Mouse (Mus musculus): ENCODE results near the gene P2ry14. TPM values are rescaled to one million over a fixed set of nuclear protein-coding genes. Genes with fewer than 3 reads are reported as not detected.
"Not testable (repeated sequence)": the region's sequence is repeated elsewhere in the genome, so short reads cannot be mapped to it uniquely, and the experiment has no call there.

Gene P2ry14
- polyA plus RNA-seq, 1 experiment from 2014 or later = 24.7 TPM

DNA sequence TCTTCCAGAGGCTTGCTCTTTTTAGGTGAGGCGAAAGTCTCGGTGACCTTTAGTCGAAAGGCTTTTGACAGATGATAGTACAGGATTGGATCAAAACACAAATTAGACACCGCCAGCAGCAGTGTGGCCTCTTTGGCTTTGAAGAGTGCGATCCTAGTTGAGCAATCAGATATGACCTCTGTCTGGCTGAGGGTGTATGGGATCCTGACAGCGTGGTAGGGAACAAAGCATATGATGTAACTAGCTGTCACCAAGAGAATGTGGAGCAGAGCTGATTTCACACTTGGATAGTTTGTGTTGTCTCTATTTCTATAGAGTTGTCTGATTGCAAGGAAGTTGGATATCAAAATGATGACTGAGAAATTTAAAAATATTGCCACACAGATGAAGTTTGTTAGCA lies 56.0 kb downstream of the P2ry14 start:
- Histone ChIP-seq H3K9ac (no peak overlapping the region), H3K4me2 (no peak overlapping the region), H3K27me3 (no peaks in the 10 kb centered on the region), H3K9me3 (no peaks in the 10 kb centered on the region), H3K4me1 (no peaks in the 10 kb centered on the region), H3K4me3 (no peak overlapping the region), H3K27ac (no peak overlapping the region), H3K36me3 (no peaks in the 10 kb centered on the region)
- 47% methylated on average over 6 of the region's 6 CpGs for WGBS
- ATAC-seq (ENCODE audit: borderline replicate concordance, extremely low read depth, low FRiP score, low TSS enrichment) = no peak

DNA sequence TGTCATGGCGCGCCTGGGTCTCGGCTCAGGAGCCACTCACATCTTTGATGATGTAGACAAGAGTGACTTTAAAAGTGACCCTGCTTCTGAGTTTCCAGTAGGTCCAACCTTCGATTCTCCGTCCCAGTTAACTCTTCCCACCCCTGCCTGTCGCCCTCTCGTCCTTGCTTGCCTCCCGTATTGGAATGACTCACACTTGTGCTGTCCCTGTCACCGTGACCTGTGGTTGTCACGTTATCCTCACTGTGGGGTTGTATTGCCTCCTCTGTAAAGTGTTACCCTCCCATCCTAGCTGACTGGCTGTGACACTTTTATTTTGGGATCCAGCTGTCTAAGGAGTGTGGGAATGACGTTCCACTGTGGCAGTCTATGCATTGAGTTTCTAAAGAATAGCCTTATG lies 60.7 kb downstream of the P2ry14 start:
- 58% methylated on average over 11 of the region's 11 CpGs for WGBS
- H3K9ac ChIP-seq = no peak overlapping the region
- H3K27me3 ChIP-seq = no peaks in the 10 kb centered on the region
- no peak overlapping the region for H3K4me3 ChIP-seq
- H3K4me1 ChIP-seq = no peaks in the 10 kb centered on the region
- H3K9me3 ChIP-seq = no peaks in the 10 kb centered on the region
- no peak overlapping the region for H3K27ac ChIP-seq
- no peak for ATAC-seq (ENCODE audit: borderline replicate concordance, extremely low read depth, low FRiP score, low TSS enrichment)
- H3K4me2 ChIP-seq = no peak overlapping the region
- H3K36me3 ChIP-seq = no peaks in the 10 kb centered on the region

DNA sequence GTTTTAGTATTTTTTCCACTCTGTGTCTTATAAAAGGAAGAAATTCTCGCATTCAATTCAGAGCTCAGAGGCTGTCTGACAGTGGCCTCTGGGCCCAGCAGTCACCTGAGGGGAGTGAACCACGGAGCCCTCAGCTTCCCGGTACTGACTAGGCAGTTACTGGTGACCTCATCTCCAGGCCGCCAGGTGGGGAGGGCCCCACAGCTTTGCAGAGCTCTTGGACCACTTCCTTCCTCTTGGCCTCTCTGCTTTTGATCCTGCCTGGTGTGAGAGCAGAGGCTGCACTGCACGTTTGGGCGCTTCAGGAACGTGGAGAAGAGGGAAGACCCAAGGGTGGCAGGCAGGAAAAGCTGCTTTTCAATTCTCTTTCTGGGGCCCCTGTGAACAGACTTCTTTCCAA lies 72.5 kb downstream of the P2ry14 start:
- 25% methylated on average over 7 of the region's 7 CpGs for WGBS
- no peaks in the 10 kb centered on the region for H3K27me3 ChIP-seq
- H3K4me2 ChIP-seq = no peak overlapping the region
- H3K4me3 ChIP-seq = no peak overlapping the region
- peak; percentile 64; the same call in 1 of the 2 replicates for ATAC-seq (ENCODE audit: borderline replicate concordance, extremely low read depth, low FRiP score, low TSS enrichment)
- no peak overlapping the region for H3K9ac ChIP-seq
- H3K27ac ChIP-seq = no peak overlapping the region
- H3K9me3 ChIP-seq = no peaks in the 10 kb centered on the region
- peaks cover 11% of the 10 kb centered on the region for H3K4me1 ChIP-seq
- no peaks in the 10 kb centered on the region for H3K36me3 ChIP-seq

DNA sequence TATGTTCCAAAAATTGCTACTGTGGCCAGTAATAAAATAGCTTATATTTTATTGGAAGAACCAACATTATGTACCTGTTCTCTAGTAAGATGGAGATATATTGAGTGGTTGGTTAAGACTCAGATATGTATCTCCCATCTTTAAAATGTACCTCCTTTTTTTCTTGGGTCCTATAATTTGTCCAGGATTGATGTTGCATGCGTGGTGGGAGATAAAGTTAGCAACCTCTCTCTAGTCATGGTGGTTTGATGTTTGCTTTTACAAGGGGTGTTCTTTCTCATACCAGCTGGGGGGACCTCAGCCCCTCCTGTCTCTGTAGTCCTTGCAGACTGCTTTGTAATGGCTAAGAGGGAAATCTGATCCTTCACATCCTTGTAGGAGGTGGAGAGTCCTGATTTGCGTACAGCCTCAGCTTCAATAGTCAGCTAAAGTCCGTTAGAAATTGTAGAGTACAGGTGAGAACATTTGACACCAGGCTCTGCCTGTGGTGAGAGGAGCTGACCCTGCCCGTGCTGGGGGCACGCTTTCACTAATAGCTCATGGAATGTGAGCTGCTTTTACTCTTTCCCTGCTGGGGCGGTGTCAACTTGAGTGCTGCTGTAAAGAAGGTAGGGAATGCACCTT lies 73.0 kb downstream of the P2ry14 start:
- no peak overlapping the region for H3K4me3 ChIP-seq
- H3K9me3 ChIP-seq = no peaks in the 10 kb centered on the region
- ATAC-seq (ENCODE audit: borderline replicate concordance, extremely low read depth, low FRiP score, low TSS enrichment) = no peak
- no peak overlapping the region for H3K9ac ChIP-seq
- H3K27ac ChIP-seq = no peak overlapping the region
- H3K4me1 ChIP-seq = peaks cover 11% of the 10 kb centered on the region
- H3K36me3 ChIP-seq = no peaks in the 10 kb centered on the region
- no peak overlapping the region for H3K4me2 ChIP-seq
- WGBS = 25% methylated on average over 6 of the region's 6 CpGs
- H3K27me3 ChIP-seq = no peaks in the 10 kb centered on the region

DNA sequence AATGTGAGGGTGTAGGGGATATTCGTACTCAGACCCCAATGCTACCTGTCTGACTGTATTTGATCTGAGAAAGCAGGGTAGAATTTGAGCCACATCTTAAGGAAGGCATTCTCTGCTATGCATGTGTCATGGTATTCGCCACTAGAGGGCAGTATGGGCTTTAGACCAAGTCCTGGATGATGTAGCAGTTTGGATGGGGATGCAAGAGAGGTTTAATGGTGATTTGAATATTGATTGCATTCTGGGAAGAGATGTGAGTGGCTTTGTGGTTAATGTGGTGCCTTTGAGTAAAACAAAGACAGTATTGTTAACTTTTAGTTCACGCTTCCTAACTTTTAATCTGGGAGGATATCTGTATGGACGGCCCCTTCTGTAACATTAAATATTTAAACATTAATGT lies 74.1 kb downstream of the P2ry14 start:
- 29% methylated on average over 4 of the region's 4 CpGs for WGBS
- no peak overlapping the region for H3K4me3 ChIP-seq
- no peaks in the 10 kb centered on the region for H3K9me3 ChIP-seq
- peaks cover 11% of the 10 kb centered on the region for H3K4me1 ChIP-seq
- no peaks in the 10 kb centered on the region for H3K36me3 ChIP-seq
- no peaks in the 10 kb centered on the region for H3K27me3 ChIP-seq
- no peak overlapping the region for H3K27ac ChIP-seq
- H3K4me2 ChIP-seq = no peak overlapping the region
- H3K9ac ChIP-seq = no peak overlapping the region
- ATAC-seq (ENCODE audit: borderline replicate concordance, extremely low read depth, low FRiP score, low TSS enrichment) = no peak

DNA sequence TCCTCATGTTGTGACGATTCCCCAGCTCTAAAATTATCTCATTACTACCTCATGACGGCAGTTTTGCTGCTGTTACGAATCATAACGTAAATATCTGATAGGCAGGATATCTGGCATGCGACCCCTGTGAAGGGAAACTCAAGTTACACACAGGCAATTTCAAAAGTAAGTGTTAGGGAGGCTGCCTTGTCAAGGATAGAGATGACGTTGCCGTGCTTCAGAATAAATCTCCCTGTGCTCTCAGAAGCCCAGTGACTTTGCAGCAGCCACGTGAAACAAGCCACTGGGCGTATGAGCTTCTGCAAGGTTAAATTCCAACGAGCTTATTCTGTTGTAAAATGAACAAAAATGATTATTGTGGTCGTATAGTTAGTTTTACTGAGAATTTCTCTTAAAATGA lies 74.8 kb downstream of the P2ry14 start:
- no peak overlapping the region for H3K4me2 ChIP-seq
- no peak overlapping the region for H3K9ac ChIP-seq
- ATAC-seq (ENCODE audit: borderline replicate concordance, extremely low read depth, low FRiP score, low TSS enrichment) = no peak
- no peaks in the 10 kb centered on the region for H3K9me3 ChIP-seq
- no peak overlapping the region for H3K27ac ChIP-seq
- H3K27me3 ChIP-seq = no peaks in the 10 kb centered on the region
- H3K4me1 ChIP-seq = peaks cover 11% of the 10 kb centered on the region
- 39% methylated on average over 11 of the region's 11 CpGs for WGBS
- H3K4me3 ChIP-seq = no peak overlapping the region
- H3K36me3 ChIP-seq = no peaks in the 10 kb centered on the region

DNA sequence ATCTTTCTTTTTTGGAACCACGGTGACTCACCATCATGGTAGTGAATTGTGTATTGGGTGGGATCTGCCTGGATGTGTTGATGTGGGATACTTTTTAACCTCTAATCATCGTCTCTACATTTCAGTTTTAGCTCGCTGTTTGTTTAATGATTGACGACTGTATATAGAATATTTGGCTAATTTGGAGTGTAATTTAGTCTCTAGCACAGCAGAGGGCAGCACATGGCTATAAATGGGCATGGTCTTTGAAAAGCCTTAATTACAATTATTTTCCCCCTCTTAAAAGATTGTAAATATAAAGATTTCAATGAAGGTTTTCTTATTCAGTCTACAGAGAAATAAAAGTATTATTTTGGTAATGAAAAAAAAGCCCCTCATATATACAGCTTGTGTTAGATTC lies 76.1 kb downstream of the P2ry14 start:
- no peaks in the 10 kb centered on the region for H3K36me3 ChIP-seq
- no peak for ATAC-seq (ENCODE audit: borderline replicate concordance, extremely low read depth, low FRiP score, low TSS enrichment)
- H3K9me3 ChIP-seq = no peaks in the 10 kb centered on the region
- 39% methylated on average over 4 of the region's 4 CpGs for WGBS
- no peaks in the 10 kb centered on the region for H3K27me3 ChIP-seq
- no peak overlapping the region for H3K4me2 ChIP-seq
- H3K27ac ChIP-seq = no peak overlapping the region
- H3K4me3 ChIP-seq = no peak overlapping the region
- no peak overlapping the region for H3K9ac ChIP-seq
- peaks cover 11% of the 10 kb centered on the region for H3K4me1 ChIP-seq

DNA sequence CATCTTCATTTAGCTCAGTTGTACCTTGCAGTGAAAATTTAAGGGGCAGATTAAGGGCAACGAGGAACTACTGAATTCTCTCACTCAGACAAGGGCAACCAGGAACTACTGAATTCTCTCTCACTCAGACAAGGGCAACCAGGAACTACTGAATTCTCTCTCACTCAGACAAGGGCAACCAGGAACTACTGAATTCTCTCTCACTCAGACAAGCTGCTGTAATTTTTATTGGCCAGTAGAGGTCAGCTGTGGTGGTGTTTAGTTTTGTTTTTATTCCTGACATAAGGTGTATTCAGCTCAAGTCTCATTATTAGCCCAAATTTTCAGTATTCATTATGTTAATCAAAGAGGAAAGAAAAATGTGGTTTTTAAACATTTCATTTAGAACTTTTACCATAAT lies 84.3 kb downstream of the P2ry14 start:
- not testable (repeated sequence) for H3K4me3 ChIP-seq; H3K27ac ChIP-seq; H3K9me3 ChIP-seq; ATAC-seq (ENCODE audit: borderline replicate concordance, extremely low read depth, low FRiP score, low TSS enrichment); H3K9ac ChIP-seq; H3K36me3 ChIP-seq; H3K27me3 ChIP-seq; H3K4me2 ChIP-seq; H3K4me1 ChIP-seq
- WGBS = 65% methylated on average over 1 of the region's 1 CpGs

DNA sequence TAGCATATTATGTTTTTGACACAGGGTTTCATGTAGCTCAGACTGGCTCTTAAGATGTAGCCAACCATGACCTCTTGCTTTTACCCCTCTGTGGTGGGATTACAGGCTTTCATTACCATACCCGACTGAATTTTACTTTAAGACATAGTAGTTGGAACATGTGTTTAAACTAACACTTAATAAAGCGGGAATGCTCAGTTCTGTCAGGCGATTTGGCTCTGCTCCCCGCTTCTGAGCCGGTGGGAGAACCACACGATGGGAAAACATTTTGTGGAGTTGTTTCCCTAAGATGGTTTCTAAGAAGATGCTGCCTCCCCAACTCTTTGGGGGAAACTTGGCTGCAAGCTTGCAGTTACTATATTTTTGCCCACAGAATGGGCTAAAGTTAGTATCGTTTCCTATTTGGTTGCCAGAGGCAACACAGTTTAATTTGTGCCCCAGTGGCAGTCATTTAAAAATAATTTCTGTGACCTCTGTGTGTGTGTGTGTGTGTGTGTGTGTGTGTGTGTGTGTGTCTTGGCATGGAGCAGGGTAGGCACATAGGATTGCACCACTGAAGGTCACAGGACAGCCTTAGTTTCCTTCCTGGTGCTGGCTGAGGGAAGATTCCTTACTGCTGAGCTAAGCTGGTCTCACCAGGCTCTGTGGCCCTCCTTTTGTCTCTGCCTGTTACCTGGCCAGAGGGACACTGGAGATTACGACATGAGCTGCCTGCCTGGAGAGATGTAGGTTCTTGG lies 86.7 kb downstream of the P2ry14 start:
- no peaks in the 10 kb centered on the region for H3K27me3 ChIP-seq
- H3K4me1 ChIP-seq = no peaks in the 10 kb centered on the region
- no peaks in the 10 kb centered on the region for H3K36me3 ChIP-seq
- no peak overlapping the region for H3K27ac ChIP-seq
- no peak overlapping the region for H3K4me2 ChIP-seq
- H3K9me3 ChIP-seq = no peaks in the 10 kb centered on the region
- no peak for ATAC-seq (ENCODE audit: borderline replicate concordance, extremely low read depth, low FRiP score, low TSS enrichment)
- WGBS = 35% methylated on average over 8 of the region's 8 CpGs
- H3K9ac ChIP-seq = no peak overlapping the region
- no peak overlapping the region for H3K4me3 ChIP-seq

DNA sequence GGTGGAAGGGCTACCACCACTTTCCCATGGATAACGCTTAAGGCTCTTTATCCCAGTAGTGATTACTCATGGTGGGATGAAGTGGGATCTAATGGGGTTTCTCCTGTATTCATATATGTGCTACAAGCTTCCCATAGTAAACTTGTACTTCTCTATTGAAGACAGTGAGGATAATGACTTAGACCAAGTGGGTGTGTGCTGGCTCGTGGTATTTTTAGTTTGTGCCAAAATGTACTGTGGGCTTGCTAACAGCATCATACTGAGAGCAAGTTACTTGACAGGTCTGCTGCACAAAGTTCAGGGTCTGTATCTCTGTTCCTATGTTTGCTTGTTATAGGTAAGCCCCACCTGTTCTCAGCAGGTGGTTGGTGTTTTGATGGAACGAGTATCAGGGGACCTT lies 87.5 kb downstream of the P2ry14 start:
- Histone ChIP-seq H3K9ac (no peak overlapping the region), H3K4me1 (no peaks in the 10 kb centered on the region), H3K36me3 (no peaks in the 10 kb centered on the region), H3K27ac (no peak overlapping the region), H3K4me3 (no peak overlapping the region), H3K4me2 (no peak overlapping the region), H3K27me3 (no peaks in the 10 kb centered on the region), H3K9me3 (no peaks in the 10 kb centered on the region)
- WGBS = 82% methylated on average over 3 of the region's 3 CpGs
- ATAC-seq (ENCODE audit: borderline replicate concordance, extremely low read depth, low FRiP score, low TSS enrichment) = no peak
